ENCODE assay signal across 8 mouse cellular contexts in the genomic region with DNA sequence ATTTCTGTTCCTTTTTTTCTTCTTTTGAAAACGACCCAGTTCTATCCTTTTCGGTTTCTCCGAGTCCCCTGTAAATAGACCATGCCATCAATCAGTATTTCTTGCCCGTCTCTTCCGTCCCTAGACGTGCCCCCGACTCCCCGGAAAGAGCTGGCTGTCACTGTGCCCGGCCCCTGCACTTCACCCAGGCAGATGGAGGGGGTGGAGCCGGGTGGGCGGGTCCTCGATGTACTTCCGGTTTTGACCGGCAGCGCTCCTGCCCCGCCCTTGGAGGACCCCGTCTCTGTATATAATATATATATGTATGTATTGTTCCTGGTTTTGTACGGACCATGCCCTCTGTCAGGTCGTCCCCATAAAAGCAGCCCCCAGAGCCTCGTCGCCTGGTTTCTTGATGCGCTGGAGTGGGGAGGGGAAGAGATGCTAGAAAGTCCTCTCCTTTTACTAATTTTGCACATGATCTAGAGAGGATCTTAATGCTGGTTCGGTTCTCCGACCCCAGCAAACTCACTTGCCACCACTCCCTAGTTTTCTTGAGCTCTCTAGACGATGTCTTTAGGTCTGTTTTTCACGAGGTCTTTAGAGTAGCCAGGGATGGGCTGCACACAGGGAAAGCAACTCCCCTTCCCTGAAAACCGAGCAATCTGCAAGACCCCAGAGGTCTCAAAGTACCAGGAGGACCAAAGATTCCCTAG. TPM values are rescaled to one million over a fixed set of nuclear protein-coding genes. Genes with fewer than 3 reads are reported as not detected.
A peak's percentile ranks its signal among the peaks of the same experiment; 100 is the strongest.
DNase-seq lines count a peak whose midpoint lies in the region; ATAC-seq and TF ChIP-seq lines count a peak whose summit lies in the region.

No protein-coding gene starts in this region.

- TF ChIP-seq POLR2A in ES-Bruce4 (IDR thresholded peaks at IDR 0.05; ENCODE audit: insufficient read depth, low read length) = no peak
- no peak; the same call in 1 of the 2 replicates for TF ChIP-seq POLR2A in brain, embryonic 14.5 days (IDR thresholded peaks at IDR 0.05; ENCODE audit: borderline replicate concordance, extremely low read depth, insufficient read depth, insufficient read length, poor library complexity, severe bottlenecking)

- no peaks in the 10 kb centered on the region for H3K4me1 ChIP-seq in ES-Bruce4 (ENCODE audit: control insufficient read depth, insufficient read depth, low read length)
- H3K4me1 ChIP-seq in forebrain, embryonic 10.5 days = peaks cover 71% of the 10 kb centered on the region
- peaks cover 28% of the 10 kb centered on the region for H3K4me1 ChIP-seq in heart, embryonic 16.5 days (ENCODE audit: control insufficient read depth, insufficient read depth, low read length)
- peaks cover 37% of the 10 kb centered on the region for H3K4me1 ChIP-seq in lung, embryonic 15.5 days
- H3K4me1 ChIP-seq in neural tube, embryonic 15.5 days = peaks cover 45% of the 10 kb centered on the region

- peaks cover 5% of the 10 kb centered on the region for H3K27me3 ChIP-seq in ES-Bruce4 (ENCODE audit: control insufficient read depth, insufficient read depth, low read length, poor library complexity, severe bottlenecking)
- no peaks in the 10 kb centered on the region for H3K27me3 ChIP-seq in forebrain, embryonic 10.5 days (ENCODE audit: poor library complexity, severe bottlenecking)
- no peaks in the 10 kb centered on the region for H3K27me3 ChIP-seq in heart, embryonic 16.5 days (ENCODE audit: control insufficient read depth, insufficient read depth, low read length)
- no peaks in the 10 kb centered on the region for H3K27me3 ChIP-seq in lung, embryonic 15.5 days
- H3K27me3 ChIP-seq in neural tube, embryonic 15.5 days (replicated peaks) = no peaks in the 10 kb centered on the region

- 2% methylated on average over 27 of the region's 27 CpGs for WGBS in forebrain, embryonic 10.5 days
- WGBS in heart, embryonic 16.5 days = 1% methylated on average over 27 of the region's 27 CpGs
- 1% methylated on average over 27 of the region's 27 CpGs for WGBS in lung, embryonic 15.5 days
- under 1% methylated on average over 27 of the region's 27 CpGs for WGBS in neural tube, embryonic 15.5 days

- peak overlapping the region; percentile 59 for H3K4me3 ChIP-seq in ES-Bruce4 (ENCODE audit: low read depth, low read length)
- H3K4me3 ChIP-seq in forebrain, embryonic 10.5 days = peak overlapping the region; percentile 57
- peak overlapping the region; percentile 58 for H3K4me3 ChIP-seq in heart, embryonic 16.5 days (ENCODE audit: low read length)
- peak overlapping the region; percentile 40 for H3K4me3 ChIP-seq in lung, embryonic 15.5 days
- H3K4me3 ChIP-seq in neural tube, embryonic 15.5 days (replicated peaks) = peak overlapping the region; percentile 42

- no peaks in the 10 kb centered on the region for H3K36me3 ChIP-seq in ES-Bruce4 (ENCODE audit: control insufficient read depth, insufficient read depth, low read length, poor library complexity, severe bottlenecking)
- peaks cover 43% of the 10 kb centered on the region for H3K36me3 ChIP-seq in forebrain, embryonic 10.5 days (replicated peaks)
- H3K36me3 ChIP-seq in heart, embryonic 16.5 days (ENCODE audit: control insufficient read depth, insufficient read depth) = peaks cover 22% of the 10 kb centered on the region
- peaks cover 33% of the 10 kb centered on the region for H3K36me3 ChIP-seq in lung, embryonic 15.5 days
- H3K36me3 ChIP-seq in neural tube, embryonic 15.5 days = peaks cover 40% of the 10 kb centered on the region

- H3K4me2 ChIP-seq in heart, embryonic 16.5 days (ENCODE audit: low read depth, low read length) = peak overlapping the region; percentile 87
- H3K4me2 ChIP-seq in lung, embryonic 15.5 days = peak overlapping the region; percentile 67
- peak overlapping the region; percentile 80 for H3K4me2 ChIP-seq in neural tube, embryonic 15.5 days

- peak; percentile 94 for DNase-seq in brain, embryonic 14.5 days (ENCODE audit: low read depth)
- peak; percentile 83 for DNase-seq in forebrain, embryonic 10.5 days (ENCODE audit: extremely low spot score, low spot score)
- DNase-seq in kidney, postnatal 14 days = peak; percentile 88
- peak; percentile 74 for DNase-seq in thymus, postnatal 0 days (ENCODE audit: low spot score)

- no peak for TF ChIP-seq CTCF in ES-Bruce4 (IDR thresholded peaks at IDR 0.05; ENCODE audit: low read depth, low read length)
- peak; percentile 16; the same call in 1 of the 2 replicates for TF ChIP-seq CTCF in brain, embryonic 14.5 days (IDR thresholded peaks at IDR 0.05; ENCODE audit: borderline replicate concordance, extremely low read depth, insufficient read depth, insufficient read length)

- no peaks in the 10 kb centered on the region for H3K9me3 ChIP-seq in ES-Bruce4 (replicated peaks; ENCODE audit: control insufficient read depth, insufficient read depth, low read length, poor library complexity, severe bottlenecking)
- no peaks in the 10 kb centered on the region for H3K9me3 ChIP-seq in forebrain, embryonic 10.5 days
- no peaks in the 10 kb centered on the region for H3K9me3 ChIP-seq in heart, embryonic 16.5 days (replicated peaks; ENCODE audit: control insufficient read depth, low read length)
- H3K9me3 ChIP-seq in lung, embryonic 15.5 days = no peaks in the 10 kb centered on the region
- no peaks in the 10 kb centered on the region for H3K9me3 ChIP-seq in neural tube, embryonic 15.5 days (replicated peaks)

- peak; percentile 37 for ATAC-seq in heart, embryonic 16.5 days (replicated peaks; ENCODE audit: extremely low read depth, insufficient read depth, low FRiP score)
- ATAC-seq in lung, embryonic 15.5 days (ENCODE audit: borderline replicate concordance, extremely low read depth, low FRiP score, low TSS enrichment) = peak; percentile 61; the same call in 1 of the 2 replicates
- peak; percentile 64 for ATAC-seq in neural tube, embryonic 15.5 days (ENCODE audit: low FRiP score)

- H3K9ac ChIP-seq in ES-Bruce4 (ENCODE audit: low read depth, poor library complexity, severe bottlenecking) = peak overlapping the region; percentile 60
- H3K9ac ChIP-seq in heart, embryonic 16.5 days (ENCODE audit: low read length) = peak overlapping the region; percentile 76
- H3K9ac ChIP-seq in lung, embryonic 15.5 days = peak overlapping the region; percentile 30
- peak overlapping the region; percentile 51 for H3K9ac ChIP-seq in neural tube, embryonic 15.5 days (replicated peaks)

- no peak overlapping the region for H3K27ac ChIP-seq in ES-Bruce4 (ENCODE audit: insufficient read depth, low read length)
- peak overlapping the region; percentile 86 for H3K27ac ChIP-seq in forebrain, embryonic 10.5 days
- H3K27ac ChIP-seq in heart, embryonic 16.5 days (ENCODE audit: low read length) = peak overlapping the region; percentile 69
- H3K27ac ChIP-seq in lung, embryonic 15.5 days = peak overlapping the region; percentile 67
- peak overlapping the region; percentile 85 for H3K27ac ChIP-seq in neural tube, embryonic 15.5 days (replicated peaks)

- TF ChIP-seq EP300 in ES-Bruce4 (IDR thresholded peaks at IDR 0.05; ENCODE audit: insufficient read depth, low read depth, low read length) = no peak

RNA-seq across cellular contexts. Expression of a gene that starts 3.0 kb away (rescaled TPM):
- 0.30 and 0.79 TPM in 2 replicates for polyA plus RNA-seq in ES-Bruce4 (2011; ENCODE audit: insufficient read depth, insufficient read length, low read depth, missing spikeins)
- 141 and 186 TPM in 2 replicates for polyA plus RNA-seq in brain, embryonic 14.5 days (2012; rRNA removed)
- polyA plus RNA-seq in forebrain, embryonic 10.5 days (2016; fragmentation: Nextera tagmentation; extraction: Ambion mirVana) = 35.8 and 36.7 TPM in 2 replicates
- 8.6 and 9.0 TPM in 2 replicates for polyA plus RNA-seq in heart, embryonic 16.5 days (2015; fragmentation: Nextera tagmentation; extraction: Ambion mirVana)
- polyA plus RNA-seq in lung, embryonic 15.5 days (2015; fragmentation: Nextera tagmentation; extraction: Ambion mirVana) = 17.1 and 17.4 TPM in 2 replicates
- 139 and 167 TPM in 2 replicates for polyA plus RNA-seq in neural tube, embryonic 15.5 days (2015; fragmentation: Nextera tagmentation; extraction: Ambion mirVana)
- 6.7 and 7.0 TPM in 2 replicates for polyA plus RNA-seq in thymus, postnatal 0 days (2015; fragmentation: Nextera tagmentation; extraction: Ambion mirVana)

RNA-seq across cellular contexts. Expression of a gene that starts 15.8 kb away (rescaled TPM):
- 20.3 and 21.0 TPM in 2 replicates for polyA plus RNA-seq in ES-Bruce4 (2011; ENCODE audit: insufficient read depth, insufficient read length, low read depth, missing spikeins)
- polyA plus RNA-seq in brain, embryonic 14.5 days (2012; rRNA removed) = 37.9 and 81.2 TPM in 2 replicates
- 8.7 and 10.7 TPM in 2 replicates for polyA plus RNA-seq in forebrain, embryonic 10.5 days (2016; fragmentation: Nextera tagmentation; extraction: Ambion mirVana)
- polyA plus RNA-seq in heart, embryonic 16.5 days (2015; fragmentation: Nextera tagmentation; extraction: Ambion mirVana) = 5.8 and 6.4 TPM in 2 replicates
- polyA plus RNA-seq in lung, embryonic 15.5 days (2015; fragmentation: Nextera tagmentation; extraction: Ambion mirVana) = 8.8 and 9.3 TPM in 2 replicates
- polyA plus RNA-seq in neural tube, embryonic 15.5 days (2015; fragmentation: Nextera tagmentation; extraction: Ambion mirVana) = 18.8 TPM in 2 replicates
- 21.5 and 27.9 TPM in 2 replicates for polyA plus RNA-seq in thymus, postnatal 0 days (2015; fragmentation: Nextera tagmentation; extraction: Ambion mirVana)

RNA-seq across cellular contexts. Expression of a gene that starts 30.5 kb away (rescaled TPM):
- not detected in 2 replicates for polyA plus RNA-seq in ES-Bruce4 (2011; ENCODE audit: insufficient read depth, insufficient read length, low read depth, missing spikeins)
- polyA plus RNA-seq in brain, embryonic 14.5 days (2012; rRNA removed) = 0.25 and 0.73 TPM in 2 replicates
- polyA plus RNA-seq in forebrain, embryonic 10.5 days (2016; fragmentation: Nextera tagmentation; extraction: Ambion mirVana) = not detected in 2 replicates
- polyA plus RNA-seq in heart, embryonic 16.5 days (2015; fragmentation: Nextera tagmentation; extraction: Ambion mirVana) = 27.9 and 29.4 TPM in 2 replicates
- 0.69 and 0.96 TPM in 2 replicates for polyA plus RNA-seq in lung, embryonic 15.5 days (2015; fragmentation: Nextera tagmentation; extraction: Ambion mirVana)
- polyA plus RNA-seq in neural tube, embryonic 15.5 days (2015; fragmentation: Nextera tagmentation; extraction: Ambion mirVana) = 0.77 and 1.4 TPM in 2 replicates
- 0.22 and 0.30 TPM in 2 replicates for polyA plus RNA-seq in thymus, postnatal 0 days (2015; fragmentation: Nextera tagmentation; extraction: Ambion mirVana)

RNA-seq across cellular contexts. Expression of a gene that starts 34.5 kb away (rescaled TPM):
- 9.4 and 9.5 TPM in 2 replicates for polyA plus RNA-seq in ES-Bruce4 (2011; ENCODE audit: insufficient read depth, insufficient read length, low read depth, missing spikeins)
- 17.9 and 26.1 TPM in 2 replicates for polyA plus RNA-seq in brain, embryonic 14.5 days (2012; rRNA removed)
- 12.1 and 12.5 TPM in 2 replicates for polyA plus RNA-seq in forebrain, embryonic 10.5 days (2016; fragmentation: Nextera tagmentation; extraction: Ambion mirVana)
- 141 and 148 TPM in 2 replicates for polyA plus RNA-seq in heart, embryonic 16.5 days (2015; fragmentation: Nextera tagmentation; extraction: Ambion mirVana)
- polyA plus RNA-seq in lung, embryonic 15.5 days (2015; fragmentation: Nextera tagmentation; extraction: Ambion mirVana) = 27.8 and 30.9 TPM in 2 replicates
- polyA plus RNA-seq in neural tube, embryonic 15.5 days (2015; fragmentation: Nextera tagmentation; extraction: Ambion mirVana) = 24.9 and 27.1 TPM in 2 replicates
- 13.0 and 13.9 TPM in 2 replicates for polyA plus RNA-seq in thymus, postnatal 0 days (2015; fragmentation: Nextera tagmentation; extraction: Ambion mirVana)

RNA-seq across cellular contexts. Expression of a gene that starts 39.3 kb away (rescaled TPM):
- polyA plus RNA-seq in ES-Bruce4 (2011; ENCODE audit: insufficient read depth, insufficient read length, low read depth, missing spikeins) = not detected in 2 replicates
- 0.09 TPM in 1 of 2 replicates, not detected in the other for polyA plus RNA-seq in brain, embryonic 14.5 days (2012; rRNA removed)
- polyA plus RNA-seq in forebrain, embryonic 10.5 days (2016; fragmentation: Nextera tagmentation; extraction: Ambion mirVana) = not detected in 2 replicates
- polyA plus RNA-seq in heart, embryonic 16.5 days (2015; fragmentation: Nextera tagmentation; extraction: Ambion mirVana) = 0.33 TPM in 1 of 2 replicates, not detected in the other
- polyA plus RNA-seq in lung, embryonic 15.5 days (2015; fragmentation: Nextera tagmentation; extraction: Ambion mirVana) = not detected in 2 replicates
- polyA plus RNA-seq in neural tube, embryonic 15.5 days (2015; fragmentation: Nextera tagmentation; extraction: Ambion mirVana) = not detected in 2 replicates
- polyA plus RNA-seq in thymus, postnatal 0 days (2015; fragmentation: Nextera tagmentation; extraction: Ambion mirVana) = not detected in 2 replicates

Comparison
In these comparisons a context has a peak if more than half of its experiments do, and no peak if none do; other contexts are left out.
1. RNA of a gene that starts 30.5 kb away (polyA plus RNA-seq): 27.9 to 29.4 TPM in heart, embryonic 16.5 days; 0.77 to 1.4 TPM in neural tube, embryonic 15.5 days, 0.69 to 0.96 TPM in lung, embryonic 15.5 days, 0.22 to 0.30 TPM in thymus, postnatal 0 days, 0.25 to 0.73 TPM in brain, embryonic 14.5 days, not detected in ES-Bruce4 and not detected in forebrain, embryonic 10.5 days; every median in the first group is over 10 times any median in the second.
2. Peak in every context shown above with its lines, with median percentiles within 50 percentile points of each other: H3K4me3 ChIP-seq, H3K9ac ChIP-seq, DNase-seq, ATAC-seq and H3K4me2 ChIP-seq.